Mouse (Mus musculus) limb, embryonic 11.5 days (tissue): ENCODE measurements around the gene Ehhadh. TPM values are rescaled to one million over a fixed set of nuclear protein-coding genes. Genes with fewer than 3 reads are reported as not detected.

ENCODE experiments used
- ATAC-seq: fragments of 200-750 bp; cut with Nextera tagmentation; 2 replicates; pipeline ENCODE4 v1.8.0; 2017; ENCODE audit warnings: low read depth; ENCODE audit not compliant: insufficient number of reproducible peaks, low FRiP score, low TSS enrichment
- DNase-seq: peaks from one replicate; pipeline ENCODE4 v3.0.0-alpha.2; 2015; ENCODE audit warnings: low spot score
- H3K27ac ChIP-seq: fragments of 300-500 bp; sonication (generic); replicated peaks from 2 replicates; pipeline ENCODE4 v1.5.1; 2014; ENCODE audit warnings: low read depth, mild to moderate bottlenecking, low read length
- H3K27me3 ChIP-seq: fragments of 300-500 bp; sonication (generic); 2 replicates; pipeline ENCODE4 v1.6.1; 2014; ENCODE audit warnings: mild to moderate bottlenecking, low read length, mixed read lengths; ENCODE audit not compliant: control insufficient read depth, insufficient read depth
- H3K36me3 ChIP-seq: fragments of 300-500 bp; sonication (generic); 2 replicates; pipeline ENCODE4 v1.6.1; 2014; ENCODE audit warnings: mild to moderate bottlenecking, low read length, moderate library complexity, mixed read lengths; ENCODE audit not compliant: control insufficient read depth, insufficient read depth
- H3K4me1 ChIP-seq: fragments of 300-500 bp; sonication (generic); 2 replicates; pipeline ENCODE4 v1.6.1; 2014; ENCODE audit warnings: low read length, mixed read lengths; ENCODE audit not compliant: control insufficient read depth, insufficient read depth
- H3K4me2 ChIP-seq: fragments of 300-500 bp; sonication (generic); 2 replicates; pipeline ENCODE4 v1.6.1; 2014; ENCODE audit warnings: low read depth, mild to moderate bottlenecking, moderate library complexity; ENCODE audit not compliant: severe bottlenecking
- H3K4me3 ChIP-seq: fragments of 300-500 bp; sonication (generic); 2 replicates; pipeline ENCODE4 v1.5.1; 2014; ENCODE audit warnings: low read depth, low read length
- H3K9ac ChIP-seq: fragments of 300-500 bp; sonication (generic); 2 replicates; pipeline ENCODE4 v1.6.1; 2014; ENCODE audit warnings: mild to moderate bottlenecking, low read length
- H3K9me3 ChIP-seq: fragments of 300-500 bp; sonication (generic); 2 replicates; pipeline ENCODE4 v1.6.1; 2016; ENCODE audit warnings: low read length; ENCODE audit not compliant: control insufficient read depth
- WGBS: fragments of 180-500 bp; shearing (Covaris S2); extraction: QIAGEN DNeasy Blood & Tissue Kit; methylation state at CpG from one replicate; pipeline ENCODE4 v1.1.7; 2014; 5-methylcytosine and 5-hydroxymethylcytosine counted together
- polyA plus RNA-seq: library from polyadenylated mRNA; unstranded; fragments of >200 nt; fragmentation: Nextera tagmentation; extraction: Ambion mirVana; gene quantifications from 2 replicates; pipeline ENCODE4 v1.2.1, GENCODE M21; 2014

Gene Ehhadh
- polyA plus RNA-seq, 1 experiment from 2014 or later = 2.4 TPM

DNA sequence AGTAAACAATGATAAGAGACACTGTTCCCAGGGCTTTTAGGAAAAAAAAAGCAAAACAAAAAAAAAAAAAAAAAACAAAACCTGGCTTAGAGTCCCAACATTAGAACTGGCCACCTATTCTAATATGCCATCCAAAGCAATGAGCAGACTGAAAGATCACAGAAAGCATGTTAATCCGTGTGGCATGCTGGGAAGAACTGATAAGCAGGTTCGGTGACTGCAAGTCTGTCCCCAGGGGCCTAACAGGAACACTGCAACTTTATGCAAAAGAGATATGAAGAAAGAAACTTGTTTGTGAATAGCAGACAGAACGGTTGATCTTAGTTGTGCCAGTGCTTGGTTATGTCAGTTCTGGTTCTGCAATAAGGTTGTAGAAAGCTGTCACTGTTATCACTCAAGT, 4.2 kb upstream of the Ehhadh start:
- no peak overlapping the region for H3K9ac ChIP-seq
- ATAC-seq (no peak), DNase-seq (no peak)
- H3K36me3 ChIP-seq = no peaks in the 10 kb centered on the region
- H3K27me3 ChIP-seq = no peaks in the 10 kb centered on the region
- H3K4me2 ChIP-seq = no peak overlapping the region
- 70% methylated on average over 3 of the region's 3 CpGs for WGBS
- no peaks in the 10 kb centered on the region for H3K9me3 ChIP-seq
- no peak overlapping the region for H3K4me3 ChIP-seq
- H3K27ac ChIP-seq = no peak overlapping the region
- peaks cover 7% of the 10 kb centered on the region; the same call in 1 of the 2 replicates for H3K4me1 ChIP-seq

GRCm38 (mm10) chr16:21790469-21790868, 2.9 kb upstream of the Ehhadh start:
- WGBS = 10% methylated on average over 1 of the region's 1 CpGs
- no peak for ATAC-seq
- Histone ChIP-seq H3K9me3 (no peaks in the 10 kb centered on the region), H3K9ac (no peak overlapping the region), H3K27me3 (no peaks in the 10 kb centered on the region), H3K4me2 (no peak overlapping the region), H3K4me3 (no peak overlapping the region), H3K4me1 (peaks cover 7% of the 10 kb centered on the region; the same call in 1 of the 2 replicates), H3K36me3 (no peaks in the 10 kb centered on the region), H3K27ac (no peak overlapping the region)
- DNase-seq = no peak

GRCm38 (mm10) chr16:21789180-21789579, 1.6 kb upstream of the Ehhadh start:
- H3K9ac ChIP-seq = no peak overlapping the region
- ATAC-seq = no peak
- no peaks in the 10 kb centered on the region for H3K9me3 ChIP-seq

DNA sequence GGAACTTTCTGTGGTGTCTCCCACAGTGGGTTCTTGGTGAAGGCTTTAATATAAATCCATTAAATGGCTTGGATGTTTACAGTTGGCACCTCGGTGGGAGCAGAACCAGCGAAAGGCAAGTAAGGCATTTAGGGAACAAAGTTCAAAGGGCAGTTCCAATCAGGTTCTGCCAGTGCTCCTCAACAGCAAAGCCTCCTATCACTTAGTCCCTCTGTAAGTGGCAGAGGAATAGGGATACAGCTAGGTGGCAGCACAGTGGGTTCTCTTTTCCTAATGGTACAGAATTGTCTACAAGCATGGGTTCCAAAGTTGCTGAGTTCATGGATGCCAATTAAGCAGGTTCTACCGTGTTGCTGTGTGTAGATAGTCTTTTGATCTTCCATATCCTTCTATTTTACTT, 974 bp upstream of the Ehhadh start:
- no peak overlapping the region for H3K4me2 ChIP-seq
- no peaks in the 10 kb centered on the region for H3K36me3 ChIP-seq
- WGBS = 47% methylated on average over 3 of the region's 3 CpGs
- no peak overlapping the region for H3K9ac ChIP-seq
- no peaks in the 10 kb centered on the region for H3K9me3 ChIP-seq
- no peak overlapping the region for H3K4me3 ChIP-seq
- DNase-seq (no peak), ATAC-seq (no peak)
- H3K4me1 ChIP-seq = peaks cover 7% of the 10 kb centered on the region; the same call in 1 of the 2 replicates
- no peaks in the 10 kb centered on the region for H3K27me3 ChIP-seq
- no peak overlapping the region for H3K27ac ChIP-seq

More at GRCm38 (mm10) chr16:21789180-21789579, 1.6 kb upstream of the Ehhadh start:
- H3K4me2 ChIP-seq = no peak overlapping the region
- WGBS = 81% methylated on average over 2 of the region's 2 CpGs
- H3K27ac ChIP-seq = no peak overlapping the region
- DNase-seq = no peak
- no peaks in the 10 kb centered on the region for H3K36me3 ChIP-seq
- H3K4me1 ChIP-seq = peaks cover 7% of the 10 kb centered on the region; the same call in 1 of the 2 replicates
- no peak overlapping the region for H3K4me3 ChIP-seq
- no peaks in the 10 kb centered on the region for H3K27me3 ChIP-seq

DNA sequence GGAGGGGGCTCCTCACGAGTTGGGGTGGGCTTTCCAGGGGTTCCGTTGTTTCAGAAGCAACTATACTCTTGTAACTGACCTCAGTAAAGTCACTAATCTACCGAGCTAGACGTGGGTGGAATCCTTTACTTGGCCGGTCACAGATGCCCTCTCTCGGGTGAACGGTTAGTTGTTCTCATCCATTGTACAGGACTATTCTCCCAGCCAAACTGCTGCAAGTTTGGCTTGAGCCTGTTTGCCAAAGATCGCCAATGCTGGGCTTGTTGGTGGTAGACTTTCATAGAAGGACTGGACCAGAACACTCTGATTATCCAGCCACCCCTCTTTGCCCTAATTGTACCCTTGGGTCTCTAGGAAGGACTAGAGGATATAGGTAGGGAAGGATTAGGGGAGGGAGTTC, 1.3 kb downstream of the Ehhadh start:
- ATAC-seq = no peak
- Histone ChIP-seq H3K4me2 (no peak overlapping the region), H3K4me1 (peaks cover 5% of the 10 kb centered on the region; the same call in 1 of the 2 replicates), H3K9ac (no peak overlapping the region), H3K27me3 (no peaks in the 10 kb centered on the region), H3K9me3 (no peaks in the 10 kb centered on the region), H3K4me3 (no peak overlapping the region), H3K36me3 (no peaks in the 10 kb centered on the region), H3K27ac (no peak overlapping the region)
- no peak for DNase-seq
- WGBS = 87% methylated on average over 8 of the region's 8 CpGs

DNA sequence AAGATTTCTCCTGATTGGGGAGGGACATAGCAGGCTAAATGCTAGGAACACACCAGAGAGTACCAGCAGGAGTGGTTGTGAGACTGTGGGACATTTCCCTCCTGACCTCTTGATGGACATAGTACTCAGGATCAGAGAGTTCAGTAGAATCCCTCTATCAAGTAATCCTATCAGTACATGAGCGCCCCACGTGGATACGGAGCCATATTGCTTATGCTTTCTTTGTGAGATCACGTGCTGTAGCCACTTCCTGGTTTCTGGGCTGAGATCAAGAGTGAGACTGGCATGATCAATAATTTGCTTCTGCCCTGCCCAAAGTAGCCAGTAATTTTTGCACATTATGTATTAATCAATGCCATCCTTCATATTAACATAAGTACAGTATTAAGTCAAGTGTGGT, 2.6 kb downstream of the Ehhadh start:
- no peaks in the 10 kb centered on the region for H3K9me3 ChIP-seq
- DNase-seq = no peak
- ATAC-seq = no peak
- H3K4me3 ChIP-seq = no peak overlapping the region
- H3K4me1 ChIP-seq = peaks cover 5% of the 10 kb centered on the region; the same call in 1 of the 2 replicates
- no peak overlapping the region for H3K9ac ChIP-seq
- 83% methylated on average over 4 of the region's 4 CpGs for WGBS
- H3K36me3 ChIP-seq = no peaks in the 10 kb centered on the region
- no peaks in the 10 kb centered on the region for H3K27me3 ChIP-seq
- H3K4me2 ChIP-seq = no peak overlapping the region
- H3K27ac ChIP-seq = no peak overlapping the region

- Histone ChIP-seq H3K36me3 (no peaks in the 10 kb centered on the region), H3K9me3 (no peaks in the 10 kb centered on the region), H3K27me3 (no peaks in the 10 kb centered on the region), H3K4me1 (peaks cover 5% of the 10 kb centered on the region; the same call in 1 of the 2 replicates), H3K4me3 (no peak overlapping the region), H3K9ac (no peak overlapping the region), H3K4me2 (no peak overlapping the region), H3K27ac (no peak overlapping the region)
- ATAC-seq = no peak
- no peak for DNase-seq
- WGBS = 82% methylated on average over 2 of the region's 2 CpGs
Measured at GRCm38 (mm10) chr16:21782807-21783206, 4.8 kb downstream of the Ehhadh start.

GRCm38 (mm10) chr16:21781895-21782294, 5.7 kb downstream of the Ehhadh start:
- no peak overlapping the region for H3K9ac ChIP-seq
- H3K9me3 ChIP-seq = no peaks in the 10 kb centered on the region
- ATAC-seq (no peak), DNase-seq (no peak)
- no peak overlapping the region for H3K4me3 ChIP-seq
- no peak overlapping the region for H3K4me2 ChIP-seq
- H3K36me3 ChIP-seq = no peaks in the 10 kb centered on the region
- no peak overlapping the region for H3K27ac ChIP-seq
- no peaks in the 10 kb centered on the region for H3K4me1 ChIP-seq
- no peaks in the 10 kb centered on the region for H3K27me3 ChIP-seq
- WGBS = 89% methylated on average over 3 of the region's 3 CpGs

DNA sequence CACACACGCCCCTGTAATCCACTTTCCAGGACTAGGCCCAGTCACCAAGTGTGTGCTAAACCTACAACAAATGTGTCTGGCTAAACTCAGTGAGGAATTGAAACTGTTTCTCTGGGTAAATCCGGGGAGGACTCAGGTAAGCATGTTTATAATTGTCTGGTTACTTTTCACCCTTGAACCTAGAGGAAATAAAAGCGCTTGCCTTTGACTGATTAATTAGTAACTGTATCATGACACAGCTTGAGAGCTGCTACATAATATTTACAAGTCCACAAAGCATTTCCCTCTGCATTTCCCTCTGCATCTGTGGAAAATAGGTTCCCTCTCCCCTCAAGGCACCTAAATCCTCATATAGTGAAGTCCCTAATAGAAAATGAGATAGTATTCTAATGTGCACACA, 6.3 kb downstream of the Ehhadh start:
- Histone ChIP-seq H3K27ac (no peak overlapping the region), H3K27me3 (no peaks in the 10 kb centered on the region), H3K4me1 (no peaks in the 10 kb centered on the region), H3K4me2 (no peak overlapping the region), H3K9me3 (no peaks in the 10 kb centered on the region), H3K36me3 (no peaks in the 10 kb centered on the region), H3K9ac (no peak overlapping the region), H3K4me3 (no peak overlapping the region)
- ATAC-seq (no peak), DNase-seq (no peak)
- 75% methylated on average over 3 of the region's 3 CpGs for WGBS
